Comparison of ENCODE assay signal across 9 mouse cellular contexts in genomic region chr16:4979755-4980380, GRCm38 (mm10). TPM values are rescaled to one million over a fixed set of nuclear protein-coding genes. Genes with fewer than 3 reads are reported as not detected.
DNase-seq lines count a peak whose midpoint lies in the region; ATAC-seq and TF ChIP-seq lines count a peak whose summit lies in the region.
"Had no signal": no experiment of that assay in that cellular context is flagged by ENCODE, and none has a peak within 500 bp of the region (broad histone marks: within the 10 kb centered on the region; RNA-seq: fewer than 3 reads in every experiment).

No protein-coding gene starts in this region.

- no peaks in the 10 kb centered on the region for H3K27me3 ChIP-seq in testis, adult 2 months (ENCODE audit: control insufficient read depth, insufficient read depth, low read length)
- H3K27me3 ChIP-seq in intestine, embryonic 14.5 days (replicated peaks; ENCODE audit: control insufficient read depth, insufficient read depth, low read length): no peaks in the 10 kb centered on the region
- H3K27me3 ChIP-seq: Patski had no signal

- no peak for TF ChIP-seq POLR2A in testis, adult 2 months (IDR thresholded peaks at IDR 0.05; ENCODE audit: control insufficient read depth, low read depth, low read length)
- no peak for TF ChIP-seq POLR2A in lung, adult 2 months (IDR thresholded peaks at IDR 0.05; ENCODE audit: borderline replicate concordance, extremely low read depth, low read depth, low read length)

- no peak overlapping the region for H3K27ac ChIP-seq in testis, adult 2 months (ENCODE audit: control insufficient read depth, insufficient read depth, low read depth, low read length)
- H3K27ac ChIP-seq in intestine, embryonic 14.5 days (ENCODE audit: low read depth): no peak overlapping the region

- no peaks in the 10 kb centered on the region for H3K4me1 ChIP-seq in testis, adult 2 months (ENCODE audit: control insufficient read depth, insufficient read depth, low read length)
- no peaks in the 10 kb centered on the region for H3K4me1 ChIP-seq in intestine, embryonic 14.5 days (replicated peaks; ENCODE audit: control insufficient read depth, insufficient read depth, low read length)
- 0 out of 2 replicates have a peak, but pooled peaks cover 2% of the 10 kb centered on the region for H3K4me1 ChIP-seq in lung, adult 2 months (ENCODE audit: control insufficient read depth, insufficient read depth, low read length)

- no peaks in the 10 kb centered on the region for H3K36me3 ChIP-seq in testis, adult 2 months (ENCODE audit: control insufficient read depth, insufficient read depth, low read length)
- H3K36me3 ChIP-seq in intestine, embryonic 14.5 days (ENCODE audit: control insufficient read depth, insufficient read depth, low read length): no peaks in the 10 kb centered on the region

- peak; percentile 44 for DNase-seq in cerebellum, adult 9-10 months
- DNase-seq in cerebellum, adult 9-11 months: no peak
- DNase-seq in testis, postnatal 10 days (ENCODE audit: low spot score): no peak
- peak; percentile 60 for DNase-seq in intestine, embryonic 14.5 days (ENCODE audit: low spot score)
- DNase-seq in lung, adult 2 months: peak; percentile 23
- DNase-seq in thymus, postnatal 14 days: peak; percentile 32
- no peak for DNase-seq in testis, postnatal 14 days (ENCODE audit: low spot score)

- 77% methylated on average over 4 of the region's 4 CpGs for whole genome bisulfite sequencing in intestine, embryonic 14.5 days
- 66% methylated on average over 4 of the region's 4 CpGs for WGBS in lung, adult 2 months

- H3K9ac ChIP-seq in intestine, embryonic 14.5 days (ENCODE audit: low read length): no peak overlapping the region

- peak; percentile 36; the same call in 1 of the 2 replicates for TF ChIP-seq CTCF in testis, adult 2 months (IDR thresholded peaks at IDR 0.05; ENCODE audit: control insufficient read depth, insufficient read depth, insufficient replicate concordance, low read depth, low read length)
- peak; percentile 73 for TF ChIP-seq CTCF in lung, adult 2 months (IDR thresholded peaks at IDR 0.05; ENCODE audit: insufficient read depth, low read length)

- H3K4me3 ChIP-seq in testis, adult 2 months (ENCODE audit: control insufficient read depth, low read depth, low read length): no peak overlapping the region
- no peak overlapping the region for H3K4me3 ChIP-seq in intestine, embryonic 14.5 days (ENCODE audit: low read depth, low read length)
- no peak overlapping the region for H3K4me3 ChIP-seq in lung, adult 2 months (replicated peaks; ENCODE audit: extremely low read depth, low read depth, low read length)

- no peak overlapping the region for H3K4me2 ChIP-seq in intestine, embryonic 14.5 days (ENCODE audit: low read length)

- ATAC-seq in intestine, embryonic 14.5 days (replicated peaks; ENCODE audit: low FRiP score, low TSS enrichment, low read depth): 0 out of 2 replicates have a peak, but pooled peaks have one; percentile 51
- ATAC-seq: Patski had no signal

- H3K9me3 ChIP-seq in intestine, embryonic 14.5 days (ENCODE audit: control insufficient read depth, low read length): no peaks in the 10 kb centered on the region

RNA-seq across cellular contexts. Expression of gene Anks3, which starts 15.9 kb away (rescaled TPM):
- polyA plus RNA-seq in testis, adult 2 months (2012; rRNA removed): 39.3 and 41.5 TPM in 2 replicates
- 45.0 and 51.7 TPM in 2 replicates for polyA plus RNA-seq in intestine, embryonic 14.5 days (2014; fragmentation: Nextera tagmentation; extraction: Ambion mirVana)
- polyA plus RNA-seq in lung, adult 2 months (2012; rRNA removed): 55.9 and 58.6 TPM in 2 replicates

RNA-seq across cellular contexts. Expression of gene Sept12, which starts 17.8 kb away (rescaled TPM):
- polyA plus RNA-seq in testis, adult 2 months (2012; rRNA removed): 558 and 561 TPM in 2 replicates
- polyA plus RNA-seq in intestine, embryonic 14.5 days (2014; fragmentation: Nextera tagmentation; extraction: Ambion mirVana): 0.24 TPM in 1 of 2 replicates, not detected in the other
- not detected in 2 replicates for polyA plus RNA-seq in lung, adult 2 months (2012; rRNA removed)

RNA-seq across cellular contexts. Expression of gene Smim22, which starts 27.2 kb away (rescaled TPM):
- polyA plus RNA-seq in testis, adult 2 months (2012; rRNA removed): 1.7 and 4.3 TPM in 2 replicates
- 42.6 and 57.4 TPM in 2 replicates for polyA plus RNA-seq in intestine, embryonic 14.5 days (2014; fragmentation: Nextera tagmentation; extraction: Ambion mirVana)
- polyA plus RNA-seq in lung, adult 2 months (2012; rRNA removed): 73.2 and 81.3 TPM in 2 replicates
- polyA plus RNA-seq: Patski had no signal

RNA-seq across cellular contexts. Expression of gene Rogdi, which starts 33.5 kb away (rescaled TPM):
- polyA plus RNA-seq in testis, adult 2 months (2012; rRNA removed): 277 and 305 TPM in 2 replicates
- polyA plus RNA-seq in intestine, embryonic 14.5 days (2014; fragmentation: Nextera tagmentation; extraction: Ambion mirVana): 57.0 and 59.3 TPM in 2 replicates
- polyA plus RNA-seq in lung, adult 2 months (2012; rRNA removed): 108 and 117 TPM in 2 replicates

RNA-seq across cellular contexts. Expression of gene Nudt16l1, which starts 41.3 kb away (rescaled TPM):
- 43.1 and 44.3 TPM in 2 replicates for polyA plus RNA-seq in testis, adult 2 months (2012; rRNA removed)
- 145 and 162 TPM in 2 replicates for polyA plus RNA-seq in intestine, embryonic 14.5 days (2014; fragmentation: Nextera tagmentation; extraction: Ambion mirVana)
- polyA plus RNA-seq in lung, adult 2 months (2012; rRNA removed): 75.8 and 79.6 TPM in 2 replicates

Comparison
In these comparisons a context has a peak if more than half of its experiments do, and no peak if none do; other contexts are left out.
1. DNase-seq: peak in cerebellum, adult 9-10 months (single experiment), intestine, embryonic 14.5 days (single experiment), lung, adult 2 months (single experiment) and thymus, postnatal 14 days (single experiment); none in cerebellum, adult 9-11 months (single experiment), testis, postnatal 10 days (single experiment) and testis, postnatal 14 days (single experiment).
2. RNA of gene Sept12, which starts 17.8 kb away (polyA plus RNA-seq): 558 to 561 TPM in testis, adult 2 months; 0.24 TPM in intestine, embryonic 14.5 days and not detected in lung, adult 2 months; every median in the first group is over 100 times any median in the second.